Mouse (Mus musculus): ENCODE measurements around the gene Syn3. TPM values are rescaled to one million over a fixed set of nuclear protein-coding genes. Genes with fewer than 3 reads are reported as not detected.

The Syn3 gene
- polyA plus RNA-seq, 1 experiment from 2014 or later: 24.8 TPM

Other genes starting within 250 kb of the Syn3 start
- 21.4 and 23.5 TPM in 2 replicates for gene Timp3, start 198.5 kb downstream of the Syn3 start, polyA plus RNA-seq (2015; fragmentation: Nextera tagmentation; extraction: Ambion mirVana)
- 279 and 302 TPM in 2 replicates for gene Hsp90b1, start 206.6 kb upstream of the Syn3 start, polyA plus RNA-seq (2015; fragmentation: Nextera tagmentation; extraction: Ambion mirVana)
- 1.1 and 1.6 TPM in 2 replicates for gene Ttc41, start 206.9 kb upstream of the Syn3 start, polyA plus RNA-seq (2015; fragmentation: Nextera tagmentation; extraction: Ambion mirVana)

Data from forebrain, embryonic 16.5 days (tissue).